Mouse (Mus musculus): Measurements from ENCODE around the gene Nfkbid.

DNA sequence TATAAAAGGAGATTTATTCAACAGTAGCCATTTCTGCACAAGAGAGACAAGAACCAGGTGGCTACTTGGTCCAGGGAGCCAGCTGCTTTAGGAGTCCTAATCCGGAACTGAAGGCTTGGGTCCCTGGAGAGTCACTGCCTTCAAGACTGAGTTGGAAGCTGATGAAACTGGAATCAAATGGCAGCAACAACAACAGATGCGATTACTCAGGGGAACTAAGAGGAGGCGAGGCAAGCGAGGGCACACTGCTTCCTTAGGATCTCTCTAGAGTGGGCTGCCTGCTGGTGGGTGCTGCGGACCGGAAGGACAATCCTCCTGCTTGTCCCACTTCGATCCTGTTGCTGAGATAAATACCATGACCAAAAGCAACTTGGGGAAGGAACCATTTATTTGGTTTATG is 21.9 kb upstream of the Nfkbid start:
- TF ChIP-seq CTCF (IDR thresholded peaks at IDR 0.05; ENCODE audit: control insufficient read depth, insufficient read depth, insufficient read length), result no peak
- TF ChIP-seq CEBPB (IDR thresholded peaks at IDR 0.05; ENCODE audit: low read depth), result no peak
- no peak for TF ChIP-seq MAX (IDR thresholded peaks at IDR 0.05)
- TF ChIP-seq USF1 (IDR thresholded peaks at IDR 0.05; ENCODE audit: low read depth), result no peak
- no peak for TF ChIP-seq MYOG (IDR thresholded peaks at IDR 0.05; ENCODE audit: control insufficient read depth, extremely low read depth, insufficient read length)
- no peak for TF ChIP-seq MYOD1 (IDR thresholded peaks at IDR 0.05; ENCODE audit: control insufficient read depth, insufficient read length, low read depth)
- TF ChIP-seq FOSL1 (IDR thresholded peaks at IDR 0.05; ENCODE audit: insufficient read depth, low read length, poor library complexity, severe bottlenecking), result no peak

Measured in C2C12 (cell line).